Mouse (Mus musculus): ENCODE results near the gene Cela3b. TPM values are rescaled to one million over a fixed set of nuclear protein-coding genes. Genes with fewer than 3 reads are reported as not detected.
"Not testable (repeated sequence)": the region's sequence is repeated elsewhere in the genome, so short reads cannot be mapped to it uniquely, and the experiment has no call there.

Cela3b gene
- polyA plus RNA-seq, 1 experiment from 2014 or later = not detected

DNA sequence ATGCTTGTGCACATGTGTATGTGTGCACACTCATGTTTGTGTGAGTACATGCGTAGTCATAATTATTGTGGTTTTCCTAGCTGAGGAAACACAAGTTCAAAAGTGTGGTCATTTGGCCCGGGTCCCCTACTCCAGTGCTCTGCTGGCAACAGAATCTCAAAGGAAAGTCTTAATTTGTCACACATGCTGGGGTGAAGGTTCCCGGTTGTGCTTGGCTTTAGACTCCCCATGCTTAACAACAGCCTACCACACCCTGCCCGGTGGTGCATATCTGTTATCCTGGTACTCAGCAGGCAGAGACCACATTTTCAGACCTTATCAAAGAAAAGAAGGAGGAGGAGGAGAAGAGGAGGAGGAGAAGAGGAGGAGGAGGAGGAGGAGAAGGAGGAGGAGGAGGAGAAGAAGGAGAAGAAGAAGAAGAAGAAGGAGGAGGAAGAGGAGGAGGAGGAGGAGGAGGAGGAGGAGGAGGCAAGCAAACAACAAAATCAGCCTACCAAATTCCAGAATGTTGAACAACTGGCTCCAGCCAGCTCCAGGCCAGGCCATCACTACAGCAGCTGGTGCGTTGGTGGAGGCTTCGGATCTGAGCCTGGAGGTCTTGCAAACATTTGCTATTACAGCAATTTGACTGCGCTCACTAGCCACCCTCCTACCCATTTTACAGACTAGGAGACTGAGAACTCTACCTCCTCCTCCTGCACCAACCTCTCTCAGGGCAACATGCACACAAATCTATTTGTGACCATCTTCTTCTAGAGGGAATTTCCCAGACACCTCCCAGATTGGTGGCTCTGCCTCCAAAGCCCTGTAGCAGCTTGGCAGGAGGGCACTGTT is 17.2 kb upstream of the Cela3b start:
- no peaks in the 10 kb centered on the region; the same call in 1 of the 2 replicates for H3K4me1 ChIP-seq (replicated peaks; ENCODE audit: control insufficient read depth, insufficient read depth, low read length)
- H3K27ac ChIP-seq (ENCODE audit: low read depth, low read length) = no peak overlapping the region
- H3K36me3 ChIP-seq (ENCODE audit: control insufficient read depth, insufficient read depth, low read length) = no peaks in the 10 kb centered on the region
- DNase-seq (ENCODE audit: low spot score) = no peak
- no peak overlapping the region for H3K4me2 ChIP-seq (ENCODE audit: low read depth, low read length, severe bottlenecking)
- H3K9me3 ChIP-seq (ENCODE audit: control insufficient read depth, low read length) = no peaks in the 10 kb centered on the region
- 79% methylated on average over 7 of the region's 7 CpGs for WGBS
- no peaks in the 10 kb centered on the region for H3K27me3 ChIP-seq (ENCODE audit: control insufficient read depth, insufficient read depth, low read length)
- no peak overlapping the region for H3K9ac ChIP-seq (ENCODE audit: low read length)
- H3K4me3 ChIP-seq (ENCODE audit: low read depth, low read length) = no peak overlapping the region
- no peak for ATAC-seq (replicated peaks; ENCODE audit: low FRiP score)

DNA sequence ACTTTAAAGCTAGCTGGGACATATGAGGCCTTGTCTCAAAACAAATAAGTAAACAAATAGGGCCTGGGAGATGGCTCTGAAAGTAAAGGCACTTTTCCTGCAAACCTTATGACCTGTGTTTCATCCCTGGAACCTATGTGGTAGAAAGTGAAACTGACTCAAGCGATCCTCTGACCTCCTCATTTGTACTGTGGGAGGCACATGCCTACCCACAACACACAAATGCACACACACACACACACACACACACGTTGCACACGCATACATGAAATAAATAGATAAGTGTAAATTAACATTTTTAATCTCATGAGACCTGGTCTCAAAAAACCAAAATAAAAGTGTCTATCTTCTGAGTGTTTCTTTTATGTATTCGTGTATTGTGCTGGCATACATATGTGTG is 15.5 kb upstream of the Cela3b start:
- no peaks in the 10 kb centered on the region; the same call in 1 of the 2 replicates for H3K4me1 ChIP-seq (replicated peaks; ENCODE audit: control insufficient read depth, insufficient read depth, low read length)
- H3K36me3 ChIP-seq (ENCODE audit: control insufficient read depth, insufficient read depth, low read length) = no peaks in the 10 kb centered on the region
- no peak overlapping the region for H3K9ac ChIP-seq (ENCODE audit: low read length)
- H3K9me3 ChIP-seq (ENCODE audit: control insufficient read depth, low read length) = no peaks in the 10 kb centered on the region
- no peak overlapping the region for H3K27ac ChIP-seq (ENCODE audit: low read depth, low read length)
- no peak overlapping the region for H3K4me2 ChIP-seq (ENCODE audit: low read depth, low read length, severe bottlenecking)
- no peak for DNase-seq (ENCODE audit: low spot score)
- no peak for ATAC-seq (replicated peaks; ENCODE audit: low FRiP score)
- 84% methylated on average over 4 of the region's 4 CpGs for WGBS
- no peak overlapping the region for H3K4me3 ChIP-seq (ENCODE audit: low read depth, low read length)
- H3K27me3 ChIP-seq (ENCODE audit: control insufficient read depth, insufficient read depth, low read length) = no peaks in the 10 kb centered on the region

DNA sequence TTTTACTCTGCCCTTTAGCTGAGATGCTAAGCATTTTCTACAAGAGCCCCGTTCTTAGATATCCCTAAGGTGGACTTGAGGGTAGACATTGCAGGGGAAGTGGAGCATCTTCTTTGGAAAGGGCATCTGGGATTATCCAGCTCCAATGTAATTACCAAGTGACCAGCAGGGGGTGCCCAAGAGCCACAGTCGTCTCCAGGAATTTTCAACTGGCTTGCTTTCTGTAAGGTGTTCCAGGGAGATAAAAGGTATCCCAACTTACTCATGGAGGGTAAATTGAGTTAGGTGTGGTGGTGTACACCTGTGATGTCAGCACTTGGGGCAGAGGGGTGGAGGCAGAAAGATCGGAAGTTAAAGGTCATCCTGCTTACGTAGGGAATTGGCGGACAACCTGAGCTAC is 13.3 kb upstream of the Cela3b start:
- H3K9ac ChIP-seq (ENCODE audit: low read length) = no peak overlapping the region
- WGBS = 30% methylated on average over 5 of the region's 5 CpGs
- no peaks in the 10 kb centered on the region for H3K9me3 ChIP-seq (ENCODE audit: control insufficient read depth, low read length)
- H3K4me1 ChIP-seq (replicated peaks; ENCODE audit: control insufficient read depth, insufficient read depth, low read length) = no peaks in the 10 kb centered on the region; the same call in 1 of the 2 replicates
- H3K4me2 ChIP-seq (ENCODE audit: low read depth, low read length, severe bottlenecking) = no peak overlapping the region
- H3K27ac ChIP-seq (ENCODE audit: low read depth, low read length) = no peak overlapping the region
- ATAC-seq (replicated peaks; ENCODE audit: low FRiP score) (no peak), DNase-seq (ENCODE audit: low spot score) (peak; percentile 84)
- H3K27me3 ChIP-seq (ENCODE audit: control insufficient read depth, insufficient read depth, low read length) = no peaks in the 10 kb centered on the region
- no peak overlapping the region for H3K4me3 ChIP-seq (ENCODE audit: low read depth, low read length)
- no peaks in the 10 kb centered on the region for H3K36me3 ChIP-seq (ENCODE audit: control insufficient read depth, insufficient read depth, low read length)

GRCm38 (mm10) chr4:137441332-137441731 is 11.0 kb upstream of the Cela3b start:
- 74% methylated on average over 4 of the region's 4 CpGs for WGBS

GRCm38 (mm10) chr4:137438842-137439241 is 8.5 kb upstream of the Cela3b start:
- ATAC-seq (replicated peaks; ENCODE audit: low FRiP score) (no peak), DNase-seq (ENCODE audit: low spot score) (no peak)
- Histone ChIP-seq H3K27ac (ENCODE audit: low read depth, low read length) (no peak overlapping the region), H3K9me3 (ENCODE audit: control insufficient read depth, low read length) (no peaks in the 10 kb centered on the region), H3K4me3 (ENCODE audit: low read depth, low read length) (no peak overlapping the region), H3K36me3 (ENCODE audit: control insufficient read depth, insufficient read depth, low read length) (no peaks in the 10 kb centered on the region), H3K4me1 (replicated peaks; ENCODE audit: control insufficient read depth, insufficient read depth, low read length) (no peaks in the 10 kb centered on the region), H3K4me2 (ENCODE audit: low read depth, low read length, severe bottlenecking) (no peak overlapping the region), H3K9ac (ENCODE audit: low read length) (no peak overlapping the region), H3K27me3 (ENCODE audit: control insufficient read depth, insufficient read depth, low read length) (no peaks in the 10 kb centered on the region)
- WGBS = 91% methylated on average over 8 of the region's 8 CpGs

More at GRCm38 (mm10) chr4:137441332-137441731, 11.0 kb upstream of the Cela3b start:
- no peaks in the 10 kb centered on the region for H3K27me3 ChIP-seq (ENCODE audit: control insufficient read depth, insufficient read depth, low read length)
- no peak overlapping the region for H3K4me3 ChIP-seq (ENCODE audit: low read depth, low read length)
- H3K36me3 ChIP-seq (ENCODE audit: control insufficient read depth, insufficient read depth, low read length) = no peaks in the 10 kb centered on the region
- ATAC-seq (replicated peaks; ENCODE audit: low FRiP score) (no peak), DNase-seq (ENCODE audit: low spot score) (no peak)
- no peak overlapping the region for H3K4me2 ChIP-seq (ENCODE audit: low read depth, low read length, severe bottlenecking)
- no peaks in the 10 kb centered on the region for H3K9me3 ChIP-seq (ENCODE audit: control insufficient read depth, low read length)
- no peak overlapping the region for H3K27ac ChIP-seq (ENCODE audit: low read depth, low read length)
- H3K4me1 ChIP-seq (replicated peaks; ENCODE audit: control insufficient read depth, insufficient read depth, low read length) = no peaks in the 10 kb centered on the region; the same call in 1 of the 2 replicates
- H3K9ac ChIP-seq (ENCODE audit: low read length) = no peak overlapping the region

GRCm38 (mm10) chr4:137436979-137437669 is 6.8 kb upstream of the Cela3b start:
- no peaks in the 10 kb centered on the region for H3K27me3 ChIP-seq (ENCODE audit: control insufficient read depth, insufficient read depth, low read length)
- H3K27ac ChIP-seq (ENCODE audit: low read depth, low read length) = no peak overlapping the region
- no peak overlapping the region for H3K9ac ChIP-seq (ENCODE audit: low read length)
- ATAC-seq (replicated peaks; ENCODE audit: low FRiP score) = no peak
- no peak overlapping the region for H3K4me2 ChIP-seq (ENCODE audit: low read depth, low read length, severe bottlenecking)
- no peak overlapping the region for H3K4me3 ChIP-seq (ENCODE audit: low read depth, low read length)
- DNase-seq (ENCODE audit: low spot score) = no peak
- WGBS = 83% methylated on average over 8 of the region's 8 CpGs
- H3K4me1 ChIP-seq (replicated peaks; ENCODE audit: control insufficient read depth, insufficient read depth, low read length) = no peaks in the 10 kb centered on the region
- no peaks in the 10 kb centered on the region for H3K9me3 ChIP-seq (ENCODE audit: control insufficient read depth, low read length)
- H3K36me3 ChIP-seq (ENCODE audit: control insufficient read depth, insufficient read depth, low read length) = no peaks in the 10 kb centered on the region

- DNase-seq (ENCODE audit: low spot score); ATAC-seq (replicated peaks; ENCODE audit: low FRiP score); H3K9ac ChIP-seq (ENCODE audit: low read length); H3K4me2 ChIP-seq (ENCODE audit: low read depth, low read length, severe bottlenecking); H3K27me3 ChIP-seq (ENCODE audit: control insufficient read depth, insufficient read depth, low read length); H3K4me1 ChIP-seq (replicated peaks; ENCODE audit: control insufficient read depth, insufficient read depth, low read length); H3K4me3 ChIP-seq (ENCODE audit: low read depth, low read length); H3K9me3 ChIP-seq (ENCODE audit: control insufficient read depth, low read length); H3K27ac ChIP-seq (ENCODE audit: low read depth, low read length); H3K36me3 ChIP-seq (ENCODE audit: control insufficient read depth, insufficient read depth, low read length): not testable (repeated sequence)
- WGBS = 88% methylated on average over 10 of the region's 10 CpGs
Observed at GRCm38 (mm10) chr4:137432700-137433550, 2.6 kb upstream of the Cela3b start.

DNA sequence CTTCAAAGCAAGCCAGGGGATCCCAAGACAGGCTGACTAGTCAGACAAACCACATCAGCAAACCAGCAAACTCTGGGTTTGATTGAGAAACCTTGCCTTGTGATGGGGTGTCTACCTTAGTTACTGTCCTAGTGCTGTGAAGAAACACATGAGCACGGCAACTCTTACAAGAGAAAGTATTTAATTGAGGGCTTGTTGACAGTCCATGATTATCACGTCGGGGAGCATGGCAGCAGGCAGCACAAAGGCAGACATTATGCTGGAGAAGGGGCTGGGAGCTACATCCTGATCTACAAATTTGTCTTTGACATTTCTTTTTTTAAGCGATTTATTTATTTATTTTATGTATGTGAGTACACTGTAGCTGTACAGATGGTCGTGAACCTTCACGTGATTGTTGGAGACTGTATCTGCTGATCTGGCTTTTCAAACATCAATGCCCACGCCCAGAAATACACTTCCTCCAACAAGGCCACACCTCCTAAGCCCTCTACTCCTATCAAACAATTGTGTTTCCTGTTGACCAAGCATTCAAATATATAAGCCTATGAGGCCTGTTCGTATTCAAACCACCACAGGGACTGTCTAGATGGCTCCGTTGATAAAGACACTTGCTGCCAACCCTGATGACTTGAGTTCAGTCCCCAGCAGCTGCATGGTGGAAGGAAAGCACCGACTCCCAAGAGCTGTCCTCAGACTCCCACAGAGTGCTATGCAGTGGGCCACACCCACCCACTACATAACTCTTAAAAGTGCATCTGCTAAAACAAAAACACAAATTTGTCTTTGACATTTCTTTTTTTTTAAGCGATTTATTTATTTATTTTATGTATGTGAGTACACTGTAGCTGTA is 12.4 kb downstream of the Cela3b start:
- ATAC-seq (replicated peaks; ENCODE audit: low FRiP score) = no peak
- no peak overlapping the region for H3K27ac ChIP-seq (ENCODE audit: low read depth, low read length)
- H3K4me1 ChIP-seq (replicated peaks; ENCODE audit: control insufficient read depth, insufficient read depth, low read length) = no peaks in the 10 kb centered on the region
- no peaks in the 10 kb centered on the region for H3K9me3 ChIP-seq (ENCODE audit: control insufficient read depth, low read length)
- no peaks in the 10 kb centered on the region for H3K36me3 ChIP-seq (ENCODE audit: control insufficient read depth, insufficient read depth, low read length)
- H3K9ac ChIP-seq (ENCODE audit: low read length) = no peak overlapping the region
- H3K27me3 ChIP-seq (ENCODE audit: control insufficient read depth, insufficient read depth, low read length) = no peaks in the 10 kb centered on the region
- 79% methylated on average over 11 of the region's 11 CpGs for WGBS
- DNase-seq (ENCODE audit: low spot score) = no peak
- no peak overlapping the region for H3K4me3 ChIP-seq (ENCODE audit: low read depth, low read length)
- no peak overlapping the region for H3K4me2 ChIP-seq (ENCODE audit: low read depth, low read length, severe bottlenecking)

Data from forebrain, embryonic 11.5 days (tissue).